Mouse (Mus musculus): ENCODE measurements at regions not wholly inside any gene's neighbourhood (a gene's known extent, or its start where the extent isn't known, plus 50 kb on each side); places are given as distances from the start of the nearest gene placed in this dataset.

DNA sequence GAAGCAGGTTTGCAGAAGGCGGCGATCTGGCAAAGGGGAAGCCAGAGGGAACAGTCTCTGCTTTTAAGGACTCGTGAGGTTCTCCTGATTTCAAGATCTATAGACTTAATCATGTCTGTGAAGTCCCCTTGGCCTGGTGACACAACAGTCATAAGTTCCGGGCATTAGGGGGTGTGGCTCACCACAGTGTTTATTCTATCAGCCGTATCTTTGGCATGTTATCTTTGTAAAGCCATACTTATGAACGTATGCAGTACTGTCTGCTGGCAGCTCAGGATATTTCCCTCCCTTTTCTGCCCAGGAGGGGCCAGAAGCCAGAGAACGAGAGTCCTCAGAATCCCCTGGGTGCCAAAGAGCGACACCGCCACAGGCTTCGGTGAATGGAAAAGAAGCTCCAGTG, 51.3 kb upstream of the 1600014C23Rik start:
- no peaks in the 10 kb centered on the region for H3K9me3 ChIP-seq (ENCODE audit: control insufficient read depth, low read length)
- H3K4me2 ChIP-seq (ENCODE audit: low read depth) = no peak overlapping the region
- ATAC-seq (ENCODE audit: insufficient read depth, low FRiP score, low TSS enrichment) (no peak), DNase-seq (ENCODE audit: low spot score) (no peak)
- 86% methylated on average over 10 of the region's 10 CpGs for WGBS
- no peak overlapping the region for H3K9ac ChIP-seq (ENCODE audit: low read length)
- H3K27ac ChIP-seq (ENCODE audit: low read depth, low read length) = no peak overlapping the region
- H3K27me3 ChIP-seq (ENCODE audit: control insufficient read depth, insufficient read depth, low read length) = no peaks in the 10 kb centered on the region
- no peaks in the 10 kb centered on the region for H3K36me3 ChIP-seq (ENCODE audit: control insufficient read depth, insufficient read depth, low read length)
- H3K4me3 ChIP-seq (ENCODE audit: low read depth, low read length) = no peak overlapping the region
- H3K4me1 ChIP-seq (ENCODE audit: control insufficient read depth, insufficient read depth, low read length) = no peaks in the 10 kb centered on the region

DNA sequence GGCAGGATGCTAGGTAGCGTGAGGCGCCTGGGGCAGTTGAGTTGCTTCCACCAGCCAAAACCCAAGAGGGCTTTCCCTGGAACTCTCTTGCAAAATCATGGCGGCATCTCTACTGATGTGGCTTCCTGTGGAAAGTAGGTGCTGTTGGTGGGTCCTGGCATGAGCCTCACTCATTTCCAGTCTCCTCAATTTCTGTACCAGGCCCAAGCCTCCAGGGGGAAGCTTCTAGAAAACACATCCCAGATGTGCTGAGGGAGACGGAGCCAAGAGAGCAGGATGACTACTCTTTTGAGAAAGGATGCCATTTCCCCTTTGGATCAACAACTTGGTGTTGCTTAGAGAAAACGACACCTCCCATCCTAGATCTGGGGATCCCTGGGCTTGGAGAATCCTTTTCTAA, 50.9 kb upstream of the 1600014C23Rik start:
- no peak overlapping the region for H3K9ac ChIP-seq (ENCODE audit: low read length)
- no peak for DNase-seq (ENCODE audit: low spot score)
- no peaks in the 10 kb centered on the region for H3K4me1 ChIP-seq (ENCODE audit: control insufficient read depth, insufficient read depth, low read length)
- no peak overlapping the region for H3K27ac ChIP-seq (ENCODE audit: low read depth, low read length)
- H3K27me3 ChIP-seq (ENCODE audit: control insufficient read depth, insufficient read depth, low read length) = no peaks in the 10 kb centered on the region
- H3K4me3 ChIP-seq (ENCODE audit: low read depth, low read length) = no peak overlapping the region
- no peak overlapping the region for H3K4me2 ChIP-seq (ENCODE audit: low read depth)
- H3K36me3 ChIP-seq (ENCODE audit: control insufficient read depth, insufficient read depth, low read length) = no peaks in the 10 kb centered on the region
- WGBS = 90% methylated on average over 5 of the region's 5 CpGs
- no peaks in the 10 kb centered on the region for H3K9me3 ChIP-seq (ENCODE audit: control insufficient read depth, low read length)
- ATAC-seq (ENCODE audit: insufficient read depth, low FRiP score, low TSS enrichment) = no peak
